Comparison of ENCODE assay signal across 21 mouse cellular contexts in the genomic region with DNA sequence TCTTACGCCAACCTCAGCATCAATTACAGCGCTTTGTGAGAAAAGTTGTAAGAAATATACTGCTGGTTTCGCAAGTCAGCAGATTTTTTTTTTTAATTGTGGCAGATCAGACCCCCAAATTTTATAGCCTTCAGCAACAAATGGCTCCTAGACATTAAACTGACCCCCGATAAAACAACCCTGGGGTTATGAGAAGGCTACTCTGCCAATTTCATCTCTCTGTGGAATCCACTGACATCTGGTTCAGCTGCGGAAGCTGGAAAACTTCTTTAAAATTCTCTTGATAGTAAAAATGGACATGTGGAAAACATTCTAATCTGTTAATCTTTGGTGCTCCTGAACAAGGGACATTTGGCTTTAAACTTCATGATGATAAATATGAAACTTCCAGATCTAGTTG.
DNase-seq lines count a peak whose midpoint lies in the region.
"Had no signal": no experiment of that assay in that cellular context is flagged by ENCODE, and none has a peak within 500 bp of the region (broad histone marks: within the 10 kb centered on the region; RNA-seq: fewer than 3 reads in every experiment).

No protein-coding gene starts in this region.

- H3K27ac ChIP-seq in brown adipose tissue, adult 24 weeks (replicated peaks; ENCODE audit: low read depth, low read length) = 0 out of 2 replicates have a peak overlapping the region, but pooled peaks have one; percentile 17
- H3K27ac ChIP-seq: embryonic facial prominence, embryonic 15.5 days; forebrain, embryonic 10.5 days; hindbrain, embryonic 10.5 days; hindbrain, embryonic 14.5 days; intestine, embryonic 15.5 days had no signal

- peak; percentile 30 for DNase-seq in gastrocnemius, adult 18-20 months (ENCODE audit: low spot score)
- no peak for DNase-seq in gastrocnemius, adult 8-10 months (ENCODE audit: low spot score in 2 of 2)
- peak; percentile 10 to 21 for DNase-seq in heart, adult 18-20 months
- no peak for DNase-seq in heart, postnatal 36 days
- peak; percentile 7 for DNase-seq in kidney, postnatal 10 days
- no peak for DNase-seq in kidney, postnatal 25 days
- DNase-seq: adrenal gland, adult 8-10 months; adrenal gland, postnatal 36 days; B cell, adult 2 months; cerebellum, adult 11 months; cerebellum, adult 8-10 months; cerebellum, postnatal 14 days; embryo, embryonic 11 days; heart, postnatal 10 days had no signal

- intact Hi-C loops in heart, postnatal 36 days (cut with DNase I) = no loop called here

- no peak overlapping the region for H3K4me3 ChIP-seq in brown adipose tissue, adult 24 weeks (ENCODE audit: insufficient read depth, low read depth, low read length)
- H3K4me3 ChIP-seq: embryonic facial prominence, embryonic 15.5 days; erythroblast, embryonic 14.5 days; forebrain, embryonic 10.5 days; hindbrain, embryonic 10.5 days; intestine, embryonic 15.5 days had no signal

- no peaks in the 10 kb centered on the region for H3K4me1 ChIP-seq in brown adipose tissue, adult 24 weeks (ENCODE audit: control insufficient read depth, insufficient read depth, insufficient read length, low read length)
- H3K4me1 ChIP-seq: embryonic facial prominence, embryonic 15.5 days; forebrain, embryonic 10.5 days; hindbrain, embryonic 10.5 days; intestine, embryonic 15.5 days had no signal

Comparison
In these comparisons a context has a peak if more than half of its experiments do, and no peak if none do; other contexts are left out.
1. DNase-seq: peak in gastrocnemius, adult 18-20 months (single experiment), heart, adult 18-20 months (2 of 2) and kidney, postnatal 10 days (single experiment); none in gastrocnemius, adult 8-10 months (0 of 2), heart, postnatal 36 days (0 of 2) and kidney, postnatal 25 days (0 of 2).